23 mouse cellular contexts compared by ENCODE assay signal in the genomic region with DNA sequence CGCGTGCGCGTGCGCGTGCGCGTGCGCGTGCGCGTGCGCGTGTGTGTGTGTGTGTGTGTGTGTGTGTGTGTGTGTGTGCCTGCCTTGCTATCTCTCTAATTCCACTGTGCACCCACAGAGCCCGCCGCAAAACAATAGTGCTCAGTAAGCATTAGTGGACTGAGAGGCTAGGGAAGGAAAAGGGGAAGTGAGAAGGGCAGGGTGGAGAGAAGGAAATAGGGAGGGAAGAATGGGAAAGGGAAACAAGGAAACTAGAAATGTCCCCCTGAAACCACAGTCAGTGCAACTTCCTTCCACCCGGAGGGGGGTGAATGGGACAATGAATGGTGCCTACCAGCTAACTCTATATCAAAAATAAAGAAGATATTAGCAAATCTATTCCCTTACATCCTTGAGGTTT.
DNase-seq lines count a peak whose midpoint lies in the region; ATAC-seq and TF ChIP-seq lines count a peak whose summit lies in the region.
"Had no signal": no experiment of that assay in that cellular context is flagged by ENCODE, and none has a peak within 500 bp of the region (broad histone marks: within the 10 kb centered on the region; RNA-seq: fewer than 3 reads in every experiment).

No protein-coding gene starts in this region.

- peak; percentile 17 for DNase-seq in heart, adult 8-10 months (ENCODE audit: low spot score)
- DNase-seq in ES-E14 (ENCODE audit: low read depth, low spot score), result no peak
- DNase-seq in layer of hippocampus, postnatal 14 days (ENCODE audit: low spot score in 2 of 2), result no peak
- DNase-seq in Muller cell, postnatal 12 days (ENCODE audit: inconsistent ontology term), result no peak
- DNase-seq: adrenal gland, adult 2 months; adrenal gland, postnatal 25 days; cerebellum, adult 18-20 months; cerebellum, adult 9-11 months; cerebellum, postnatal 36 days; gastrocnemius, postnatal 10 days; heart, postnatal 14 days; kidney, adult 18-20 months had no signal

- no peak overlapping the region for H3K9ac ChIP-seq in heart, embryonic 12.5 days
- no peak overlapping the region for H3K9ac ChIP-seq in ES-E14 (ENCODE audit: insufficient read depth, low read depth, low read length, poor library complexity, severe bottlenecking)
- H3K9ac ChIP-seq: embryonic facial prominence, embryonic 15.5 days; forebrain, embryonic 15.5 days; hindbrain, embryonic 14.5 days; intestine, embryonic 15.5 days had no signal

- no peaks in the 10 kb centered on the region for H3K4me1 ChIP-seq in heart, embryonic 12.5 days (replicated peaks)
- no peaks in the 10 kb centered on the region for H3K4me1 ChIP-seq in ES-E14 (ENCODE audit: control insufficient read depth in 2 of 2, insufficient read depth in 2 of 2, low read length in 2 of 2, poor library complexity in 1 of 2)
- H3K4me1 ChIP-seq: embryonic facial prominence, embryonic 15.5 days; forebrain, embryonic 15.5 days; hindbrain, embryonic 10.5 days; intestine, embryonic 15.5 days had no signal

- no peaks in the 10 kb centered on the region for H3K36me3 ChIP-seq in heart, embryonic 12.5 days
- no peaks in the 10 kb centered on the region for H3K36me3 ChIP-seq in ES-E14 (ENCODE audit: control insufficient read depth, insufficient read depth, low read length, poor library complexity, severe bottlenecking)
- H3K36me3 ChIP-seq: embryonic facial prominence, embryonic 15.5 days; forebrain, embryonic 15.5 days; G1E; hindbrain, embryonic 10.5 days; intestine, embryonic 15.5 days had no signal

- in situ Hi-C loops in ES-E14 (cut with MboI; ENCODE audit: low sequenced_read_pairs in 2 of 2, unreplicated experiment in 2 of 2), result loop anchor here in 1 of 2 experiments (10.0 kb wide), 1 partner anchor 357 kb away; no protein-coding TSS in a partner anchor

- ATAC-seq in heart, embryonic 12.5 days (ENCODE audit: insufficient number of reproducible peaks, low FRiP score), result no peak
- peak; percentile 91 for ATAC-seq in common myeloid progenitor, adult 5-6 weeks (replicated peaks; ENCODE audit: low read depth, poor library complexity, severe bottlenecking)
- ATAC-seq in megakaryocyte progenitor cell, adult 5-6 weeks (replicated peaks; ENCODE audit: poor library complexity), result peak; percentile 97
- ATAC-seq: forebrain, embryonic 15.5 days; intestine, embryonic 15.5 days had no signal

- no peaks in the 10 kb centered on the region for H3K9me3 ChIP-seq in heart, embryonic 12.5 days (replicated peaks)
- no peaks in the 10 kb centered on the region for H3K9me3 ChIP-seq in ES-E14 (ENCODE audit: control insufficient read depth, insufficient read depth, low read depth, low read length)
- H3K9me3 ChIP-seq: embryonic facial prominence, embryonic 15.5 days; forebrain, embryonic 15.5 days; G1E; hindbrain, embryonic 10.5 days; intestine, embryonic 15.5 days had no signal

- H3K27me3 ChIP-seq in heart, embryonic 12.5 days (replicated peaks), result no peaks in the 10 kb centered on the region
- H3K27me3 ChIP-seq: CH12.LX; embryonic facial prominence, embryonic 15.5 days; forebrain, embryonic 15.5 days; intestine, embryonic 15.5 days had no signal

- WGBS in heart, embryonic 12.5 days, result 90% methylated on average over 17 of the region's 17 CpGs

- no peak overlapping the region for H3K4me2 ChIP-seq in heart, embryonic 12.5 days
- H3K4me2 ChIP-seq: embryonic facial prominence, embryonic 15.5 days; forebrain, embryonic 15.5 days; hindbrain, embryonic 14.5 days; intestine, embryonic 15.5 days had no signal

- no peak overlapping the region for H3K27ac ChIP-seq in heart, embryonic 12.5 days (ENCODE audit: poor library complexity, severe bottlenecking)
- no peak overlapping the region for H3K27ac ChIP-seq in ES-E14 (ENCODE audit: insufficient read depth, low read depth, low read length, poor library complexity, severe bottlenecking)
- H3K27ac ChIP-seq: embryonic facial prominence, embryonic 15.5 days; forebrain, embryonic 15.5 days; hindbrain, embryonic 10.5 days; hindbrain, embryonic 14.5 days; intestine, embryonic 15.5 days had no signal

- H3K4me3 ChIP-seq in heart, embryonic 12.5 days, result no peak overlapping the region
- peak overlapping the region; percentile 17 to 43; a peak in 2 of 4 replicates for H3K4me3 ChIP-seq in ES-E14 (ENCODE audit: insufficient read depth in 1 of 2, low read depth in 1 of 2, low read length in 2 of 2, poor library complexity in 1 of 2, severe bottlenecking in 1 of 2)
- H3K4me3 ChIP-seq: embryonic facial prominence, embryonic 15.5 days; erythroblast, embryonic 14.5 days; forebrain, embryonic 15.5 days; hindbrain, embryonic 10.5 days; intestine, embryonic 15.5 days had no signal

TF ChIP-seq in ES-E14, 5 proteins besides CTCF, POLR2A, EP300 and RAD21:
- TF ChIP-seq MAFK (IDR thresholded peaks at IDR 0.05; ENCODE audit: insufficient read depth, low read depth, low read length) (no peak), CHD2 (IDR thresholded peaks at IDR 0.05; ENCODE audit: low read depth, low read length) (no peak), ZNF384 (IDR thresholded peaks at IDR 0.05; ENCODE audit: low read depth, low read length) (no peak), HCFC1 (IDR thresholded peaks at IDR 0.05; ENCODE audit: borderline replicate concordance, insufficient read depth, low read length) (no peak), ZC3H11A (IDR thresholded peaks at IDR 0.05; ENCODE audit: borderline replicate concordance, low read depth, low read length) (no peak)
TF ChIP-seq in ES-E14: peak in this region for 0.
